7 mouse cellular contexts compared by ENCODE assay signal in genomic region chr10:42613639-42614381, GRCm38 (mm10). TPM values are rescaled to one million over a fixed set of nuclear protein-coding genes. Genes with fewer than 3 reads are reported as not detected.
DNase-seq lines count a peak whose midpoint lies in the region; ATAC-seq lines count a peak whose summit lies in the region.

No protein-coding gene starts in this region.

- no peak for ATAC-seq in embryonic facial prominence, embryonic 15.5 days (ENCODE audit: insufficient number of reproducible peaks, low FRiP score, low TSS enrichment, low read depth)
- no peak; the same call in 1 of the 2 replicates for ATAC-seq in neural tube, embryonic 14.5 days (ENCODE audit: low read depth)

- peaks cover 11% of the 10 kb centered on the region for H3K4me1 ChIP-seq in embryonic facial prominence, embryonic 15.5 days
- peaks cover 3% of the 10 kb centered on the region; the same call in 1 of the 2 replicates for H3K4me1 ChIP-seq in neural tube, embryonic 14.5 days (ENCODE audit: control insufficient read depth, insufficient read depth, low read length)

- peak; percentile 28 for DNase-seq in right cerebral cortex, postnatal 4 days
- no peak for DNase-seq in right cerebral cortex, postnatal 25 days
- peak; percentile 40 to 61 for DNase-seq in kidney, postnatal 4 days
- DNase-seq in left cerebral cortex, adult 18-20 months (ENCODE audit: low spot score in 2 of 2) = no peak
- DNase-seq in frontal cortex, postnatal 25 days (ENCODE audit: low spot score in 2 of 2) = no peak

- peak overlapping the region; percentile 67 for H3K4me2 ChIP-seq in embryonic facial prominence, embryonic 15.5 days (replicated peaks)
- H3K4me2 ChIP-seq in neural tube, embryonic 14.5 days (ENCODE audit: low read depth, low read length) = peak overlapping the region; percentile 35

- H3K9me3 ChIP-seq in embryonic facial prominence, embryonic 15.5 days (replicated peaks) = no peaks in the 10 kb centered on the region
- no peaks in the 10 kb centered on the region for H3K9me3 ChIP-seq in neural tube, embryonic 14.5 days (ENCODE audit: control insufficient read depth, low read length)

- no peaks in the 10 kb centered on the region for H3K36me3 ChIP-seq in embryonic facial prominence, embryonic 15.5 days
- H3K36me3 ChIP-seq in neural tube, embryonic 14.5 days (ENCODE audit: control insufficient read depth, insufficient read depth, low read length) = no peaks in the 10 kb centered on the region

- H3K4me3 ChIP-seq in embryonic facial prominence, embryonic 15.5 days (replicated peaks) = peak overlapping the region; percentile 39
- 0 out of 2 replicates have a peak overlapping the region, but pooled peaks have one; percentile 5 for H3K4me3 ChIP-seq in neural tube, embryonic 14.5 days (ENCODE audit: low read depth, low read length)

- no peak overlapping the region for H3K27ac ChIP-seq in embryonic facial prominence, embryonic 15.5 days (replicated peaks)
- H3K27ac ChIP-seq in neural tube, embryonic 14.5 days (ENCODE audit: low read depth, low read length) = no peak overlapping the region

- H3K27me3 ChIP-seq in embryonic facial prominence, embryonic 15.5 days = peaks cover 84% of the 10 kb centered on the region
- H3K27me3 ChIP-seq in neural tube, embryonic 14.5 days (ENCODE audit: control insufficient read depth, insufficient read depth, low read length) = peaks cover 56% of the 10 kb centered on the region

- under 1% methylated on average over 40 of the region's 40 CpGs for WGBS in embryonic facial prominence, embryonic 15.5 days
- under 1% methylated on average over 37 of the region's 40 CpGs for WGBS in neural tube, embryonic 14.5 days

- no peak overlapping the region for H3K9ac ChIP-seq in embryonic facial prominence, embryonic 15.5 days
- no peak overlapping the region for H3K9ac ChIP-seq in neural tube, embryonic 14.5 days (replicated peaks; ENCODE audit: low read depth, low read length)

RNA-seq across cellular contexts. Expression of gene Ostm1, which starts 30.2 kb away (rescaled TPM):
- polyA plus RNA-seq in embryonic facial prominence, embryonic 15.5 days (2015; fragmentation: Nextera tagmentation; extraction: Ambion mirVana) = 12.9 and 14.9 TPM in 2 replicates
- 39.1 and 40.3 TPM in 2 replicates for polyA plus RNA-seq in neural tube, embryonic 14.5 days (2014; fragmentation: Nextera tagmentation; extraction: Ambion mirVana)
- 10 to 100 TPM; 51.7 to 53.7 TPM for total RNA-seq in left cerebral cortex, adult 18-20 months (2021)

RNA-seq across cellular contexts. Expression of gene Nr2e1, which starts 30.4 kb away (rescaled TPM):
- polyA plus RNA-seq in embryonic facial prominence, embryonic 15.5 days (2015; fragmentation: Nextera tagmentation; extraction: Ambion mirVana) = 1.7 and 1.8 TPM in 2 replicates
- not detected in 2 replicates for polyA plus RNA-seq in neural tube, embryonic 14.5 days (2014; fragmentation: Nextera tagmentation; extraction: Ambion mirVana)
- 10 to 100 TPM; 13.9 to 14.1 TPM for total RNA-seq in left cerebral cortex, adult 18-20 months (2021)

Comparison
In these comparisons a context has a peak if more than half of its experiments do, and no peak if none do; other contexts are left out.
1. DNase-seq: peak in right cerebral cortex, postnatal 4 days (single experiment) and kidney, postnatal 4 days (2 of 2); none in right cerebral cortex, postnatal 25 days (single experiment), left cerebral cortex, adult 18-20 months (0 of 2) and frontal cortex, postnatal 25 days (0 of 2).